Mouse (Mus musculus): ENCODE measurements at regions not wholly inside any gene's neighbourhood (a gene's known extent, or its start where the extent isn't known, plus 50 kb on each side); places are given as distances from the start of the nearest gene placed in this dataset.
A peak's percentile ranks its signal among the peaks of the same experiment; 100 is the strongest.

GRCm38 (mm10) chr5:95864252-95864651 is 88.5 kb downstream of the E330014E10Rik start:
- Histone ChIP-seq H3K9ac (no peak overlapping the region), H3K36me3 (no peaks in the 10 kb centered on the region), H3K4me2 (replicated peaks) (no peak overlapping the region), H3K4me1 (no peaks in the 10 kb centered on the region), H3K9me3 (no peaks in the 10 kb centered on the region), H3K27ac (no peak overlapping the region), H3K4me3 (no peak overlapping the region), H3K27me3 (no peaks in the 10 kb centered on the region)
- 92% methylated on average over 1 of the region's 1 CpGs for WGBS
- ATAC-seq (ENCODE audit: low FRiP score, low read depth), result no peak

- H3K27ac ChIP-seq, result no peak overlapping the region
- no peak for ATAC-seq (ENCODE audit: low FRiP score, low read depth)
- no peak overlapping the region for H3K9ac ChIP-seq
- H3K4me2 ChIP-seq (replicated peaks), result no peak overlapping the region
- H3K4me3 ChIP-seq, result no peak overlapping the region
- H3K4me1 ChIP-seq, result no peaks in the 10 kb centered on the region
- H3K9me3 ChIP-seq, result no peaks in the 10 kb centered on the region
- no peaks in the 10 kb centered on the region for H3K27me3 ChIP-seq
- WGBS, result 61% methylated on average over 3 of the region's 3 CpGs
- no peaks in the 10 kb centered on the region for H3K36me3 ChIP-seq
Measured at GRCm38 (mm10) chr5:95864725-95865492, 89.1 kb downstream of the E330014E10Rik start.

GRCm38 (mm10) chr5:95865516-95865915 is 89.7 kb downstream of the E330014E10Rik start:
- Histone ChIP-seq H3K4me2 (replicated peaks) (no peak overlapping the region), H3K4me1 (no peaks in the 10 kb centered on the region), H3K9me3 (no peaks in the 10 kb centered on the region), H3K27ac (no peak overlapping the region), H3K27me3 (no peaks in the 10 kb centered on the region), H3K4me3 (no peak overlapping the region), H3K36me3 (no peaks in the 10 kb centered on the region), H3K9ac (no peak overlapping the region)
- WGBS, result 81% methylated on average over 2 of the region's 2 CpGs
- ATAC-seq (ENCODE audit: low FRiP score, low read depth), result no peak

- no peaks in the 10 kb centered on the region for H3K27me3 ChIP-seq
- H3K4me1 ChIP-seq, result no peaks in the 10 kb centered on the region
- H3K4me3 ChIP-seq, result no peak overlapping the region
- WGBS, result 78% methylated on average over 4 of the region's 4 CpGs
- H3K9me3 ChIP-seq, result no peaks in the 10 kb centered on the region
- H3K4me2 ChIP-seq (replicated peaks), result no peak overlapping the region
- H3K27ac ChIP-seq, result no peak overlapping the region
- H3K36me3 ChIP-seq, result no peaks in the 10 kb centered on the region
- ATAC-seq (ENCODE audit: low FRiP score, low read depth), result no peak
- no peak overlapping the region for H3K9ac ChIP-seq
Measured at GRCm38 (mm10) chr5:95866848-95867495, 89.8 kb upstream of the Cxcl13 start.

- no peaks in the 10 kb centered on the region for H3K4me1 ChIP-seq
- H3K27ac ChIP-seq, result no peak overlapping the region
- ATAC-seq (ENCODE audit: low FRiP score, low read depth), result no peak
- H3K4me3 ChIP-seq, result no peak overlapping the region
- H3K36me3 ChIP-seq, result no peaks in the 10 kb centered on the region
- 51% methylated on average over 3 of the region's 3 CpGs for WGBS
- no peaks in the 10 kb centered on the region for H3K27me3 ChIP-seq
- H3K4me2 ChIP-seq (replicated peaks), result no peak overlapping the region
- no peak overlapping the region for H3K9ac ChIP-seq
- H3K9me3 ChIP-seq, result no peaks in the 10 kb centered on the region
Measured at GRCm38 (mm10) chr5:95870336-95870845, 86.4 kb upstream of the Cxcl13 start.

- Histone ChIP-seq H3K4me1 (no peaks in the 10 kb centered on the region), H3K9ac (no peak overlapping the region), H3K36me3 (no peaks in the 10 kb centered on the region), H3K27me3 (no peaks in the 10 kb centered on the region), H3K27ac (no peak overlapping the region), H3K9me3 (no peaks in the 10 kb centered on the region), H3K4me3 (no peak overlapping the region), H3K4me2 (replicated peaks) (no peak overlapping the region)
- ATAC-seq (ENCODE audit: low FRiP score, low read depth), result no peak
- 46% methylated on average over 5 of the region's 5 CpGs for WGBS
Measured at GRCm38 (mm10) chr5:95874969-95875368, 81.8 kb upstream of the Cxcl13 start.

- no peaks in the 10 kb centered on the region for H3K4me1 ChIP-seq
- H3K36me3 ChIP-seq, result no peaks in the 10 kb centered on the region
- H3K9me3 ChIP-seq, result no peaks in the 10 kb centered on the region
- peak; percentile 69 for ATAC-seq (ENCODE audit: low FRiP score, low read depth)
- no peak overlapping the region for H3K4me2 ChIP-seq (replicated peaks)
- H3K4me3 ChIP-seq, result no peak overlapping the region
- no peaks in the 10 kb centered on the region for H3K27me3 ChIP-seq
- H3K9ac ChIP-seq, result no peak overlapping the region
- H3K27ac ChIP-seq, result no peak overlapping the region
Measured at GRCm38 (mm10) chr5:95880914-95881313, 75.8 kb upstream of the Cxcl13 start.

Measured in limb, embryonic 13.5 days (tissue).